Mouse (Mus musculus) heart, adult 9 months (tissue): ENCODE results near the gene Pml.

Source experiments
- DNase-seq, 2 experiments: peaks; one replicate each; pipeline ENCODE4 v3.0.0; 2022; ENCODE audit warnings: low spot score in 2 of 2

Gene Pml

DNA sequence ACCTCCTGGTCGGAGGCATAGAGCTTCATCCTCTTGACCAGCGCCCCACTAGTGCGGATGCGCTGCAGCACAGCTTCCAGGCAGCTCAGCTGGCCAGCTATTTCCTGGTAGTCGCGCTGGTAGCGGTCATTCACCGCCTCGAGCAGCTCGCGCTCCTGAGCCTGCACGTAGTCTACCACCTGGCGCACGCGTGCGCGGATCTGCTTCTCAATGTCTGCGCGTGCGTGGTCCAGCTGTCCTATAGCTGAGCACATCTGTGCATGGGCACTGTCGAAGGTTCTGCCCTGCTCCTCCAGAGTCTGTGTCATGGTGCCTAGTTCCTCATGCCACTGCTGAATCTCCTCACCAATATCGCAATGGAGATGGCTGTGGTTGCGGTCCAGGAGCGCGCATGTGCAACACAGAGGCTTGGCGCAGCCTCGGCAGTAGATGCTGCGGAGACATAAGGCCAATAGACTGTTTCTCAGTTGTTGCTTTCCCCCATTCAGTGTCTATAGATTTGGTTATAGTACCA lies 15.0 kb downstream of the Pml start:
- DNase-seq, result no peak

DNA sequence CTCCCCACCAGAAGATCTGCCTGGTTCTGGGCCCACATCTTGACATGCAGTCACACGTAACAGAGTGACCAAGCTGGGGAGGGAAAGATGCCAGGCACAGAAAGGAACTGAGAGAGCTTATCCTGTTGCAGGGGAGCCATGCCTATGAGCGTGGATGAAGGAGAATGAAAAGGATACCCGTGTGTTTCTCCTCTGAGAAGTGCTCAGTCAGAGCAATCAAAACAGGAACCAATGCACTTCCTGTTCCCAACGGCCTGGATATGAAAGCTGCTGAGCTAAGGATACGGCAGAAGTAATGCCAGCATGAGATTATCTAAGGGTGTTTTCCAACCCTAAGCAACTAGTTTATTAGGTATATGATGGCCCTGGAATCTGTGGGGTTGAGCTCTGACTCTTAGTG lies 17.2 kb downstream of the Pml start:
- peak in 1 of 2 experiments; percentile 59 for DNase-seq

DNA sequence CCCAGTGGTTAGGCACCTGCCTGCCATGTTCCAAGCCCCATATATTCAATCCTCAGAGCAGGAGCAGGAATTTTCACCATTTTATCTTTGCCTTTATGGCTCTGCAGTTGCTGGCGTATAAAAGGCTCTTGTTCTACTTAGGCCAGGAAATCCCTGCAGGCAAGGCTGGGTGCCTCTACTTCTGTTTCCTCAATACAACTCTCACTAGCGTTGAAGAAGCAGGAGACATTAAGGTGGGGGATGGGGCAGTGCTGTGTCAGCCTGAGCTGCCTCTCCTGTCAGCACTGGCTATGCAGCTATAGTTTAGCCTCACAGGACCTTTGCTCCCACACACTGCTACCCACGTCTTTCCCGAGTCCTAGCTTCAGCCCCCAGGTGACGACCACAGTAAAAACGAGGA lies 17.8 kb downstream of the Pml start:
- no peak for DNase-seq

DNA sequence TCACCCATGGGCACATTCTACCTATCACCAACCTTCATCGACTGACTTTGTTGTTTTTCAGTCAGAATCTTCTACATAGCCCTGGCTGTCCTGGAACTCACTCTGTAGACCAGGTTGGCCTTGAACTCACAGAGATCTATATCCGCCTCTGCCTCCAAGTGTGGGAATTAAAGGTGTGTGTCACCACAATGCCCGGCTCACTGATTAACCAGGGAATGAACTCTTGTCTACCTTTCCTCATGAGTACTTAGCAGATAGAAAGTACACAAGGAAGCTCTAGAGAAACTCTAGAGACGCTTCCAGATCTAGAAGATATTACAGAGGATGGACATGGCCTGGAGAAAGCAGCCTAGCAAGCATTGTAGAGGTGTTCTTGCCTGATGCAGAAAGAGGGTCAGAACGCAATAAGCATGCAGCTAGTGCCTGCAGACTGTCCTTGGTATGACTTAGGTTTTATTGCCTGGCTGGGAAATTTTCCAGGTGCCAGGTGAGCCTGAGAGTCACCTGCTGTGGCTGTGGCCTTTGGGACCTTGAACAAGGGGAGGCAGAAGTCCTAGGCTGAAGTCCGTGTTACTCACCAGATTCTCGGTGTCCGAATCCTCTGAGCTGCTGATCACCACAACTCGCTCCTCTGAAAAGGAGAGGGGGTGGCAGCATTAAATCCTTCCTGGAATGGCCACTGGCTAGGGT lies 20.7 kb downstream of the Pml start:
- DNase-seq, result no peak

DNA sequence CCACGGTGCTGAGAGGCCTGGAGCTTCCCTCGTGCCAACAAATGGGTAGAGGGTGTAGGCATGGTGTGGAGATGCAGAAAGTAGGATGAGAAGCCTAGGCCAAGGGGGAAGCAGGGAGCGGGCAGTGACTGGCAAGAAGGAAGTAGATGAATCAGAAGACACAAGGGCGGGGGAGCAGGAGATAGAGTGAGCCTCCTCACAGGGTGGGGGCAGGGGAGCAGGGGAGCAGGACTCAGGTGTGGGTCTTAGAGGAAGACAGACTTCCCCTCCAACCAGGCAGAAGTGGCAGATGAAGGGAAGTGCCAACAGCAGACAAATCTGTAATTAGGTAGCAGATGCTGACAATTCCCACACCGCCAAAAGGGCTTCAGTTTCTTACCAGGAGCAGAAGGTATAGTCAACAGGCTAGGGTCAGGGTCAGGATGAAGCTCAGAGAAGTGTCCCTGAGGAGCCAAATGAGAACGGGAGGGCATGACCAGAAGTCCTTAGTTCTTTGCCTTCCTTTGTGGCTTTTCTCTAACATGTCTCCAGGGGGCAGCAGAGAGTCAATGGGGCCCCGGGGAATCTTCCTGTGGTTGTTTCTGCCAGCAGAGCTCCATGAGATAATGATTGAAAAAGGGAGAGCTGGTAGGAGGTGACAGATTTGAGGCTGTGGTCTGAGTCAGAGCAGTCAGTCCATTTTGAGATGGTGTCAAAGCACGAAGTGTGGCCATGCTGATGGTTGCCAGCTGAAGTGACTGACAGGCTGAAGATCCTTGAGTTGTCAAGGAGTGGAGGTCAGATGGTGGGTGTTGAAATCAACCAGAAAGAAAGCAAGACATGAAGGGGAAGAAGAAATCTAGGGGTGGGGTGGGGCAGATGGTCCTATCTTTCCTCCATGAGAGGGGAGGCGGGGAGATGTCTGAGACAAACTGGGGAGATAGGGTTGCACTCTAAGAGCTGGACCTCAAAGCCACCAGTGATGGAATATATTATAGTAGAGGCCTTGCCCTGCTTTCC lies 23.4 kb downstream of the Pml start:
- peak; percentile 42 to 53 for DNase-seq

DNA sequence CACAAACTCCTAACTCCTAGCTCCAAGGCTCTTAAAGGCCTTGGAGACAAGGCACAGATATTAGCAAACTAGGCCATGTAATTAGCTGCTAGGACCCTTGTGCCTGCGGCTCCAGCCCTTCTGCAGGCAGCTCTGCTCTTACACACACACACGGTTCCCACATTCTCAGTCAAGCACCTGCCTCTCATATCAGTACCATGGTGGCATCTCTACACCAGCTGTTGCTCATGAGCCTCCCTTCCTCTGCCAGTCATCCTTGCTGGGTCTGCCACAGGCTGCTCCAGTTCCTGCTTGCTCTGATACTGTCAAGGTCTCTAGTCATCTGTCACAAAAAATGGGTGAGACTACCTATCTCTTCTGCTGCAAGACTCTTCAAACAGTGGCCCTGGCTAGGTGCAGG lies 25.2 kb downstream of the Pml start:
- DNase-seq, result no peak

DNA sequence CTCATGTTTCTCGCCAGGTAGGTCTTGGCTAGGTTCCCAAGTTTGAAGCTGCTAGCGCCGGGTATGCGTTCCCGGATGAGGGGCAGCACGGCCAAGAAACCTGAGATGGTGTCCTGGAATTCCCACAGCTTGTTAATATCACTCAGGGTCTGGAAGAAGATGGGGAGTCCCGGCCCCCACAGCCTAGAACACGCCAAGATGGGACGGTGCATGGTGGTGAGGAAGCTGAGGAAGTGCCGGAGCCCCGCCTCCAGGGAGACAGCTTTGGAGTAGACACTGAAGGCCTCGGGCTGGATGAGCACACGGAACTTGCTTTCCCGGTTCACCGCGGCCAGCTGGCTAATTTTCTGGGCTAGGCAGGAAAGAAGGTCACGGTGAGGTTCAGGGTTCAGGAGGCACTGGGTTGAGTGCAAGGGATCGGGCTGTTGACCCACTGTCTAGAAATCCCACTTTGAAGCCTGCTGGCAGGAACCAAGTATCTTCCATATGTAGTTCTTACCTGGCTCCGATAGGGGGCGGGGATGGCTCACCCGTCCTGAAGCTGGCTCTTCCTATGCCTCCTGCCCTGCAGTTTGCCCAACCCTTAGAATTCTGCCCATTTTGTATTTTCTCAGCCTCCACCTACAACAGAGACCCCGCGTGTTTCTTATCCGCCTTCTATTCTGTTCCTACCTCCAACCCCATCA lies 29.2 kb downstream of the Pml start:
- DNase-seq, result no peak

DNA sequence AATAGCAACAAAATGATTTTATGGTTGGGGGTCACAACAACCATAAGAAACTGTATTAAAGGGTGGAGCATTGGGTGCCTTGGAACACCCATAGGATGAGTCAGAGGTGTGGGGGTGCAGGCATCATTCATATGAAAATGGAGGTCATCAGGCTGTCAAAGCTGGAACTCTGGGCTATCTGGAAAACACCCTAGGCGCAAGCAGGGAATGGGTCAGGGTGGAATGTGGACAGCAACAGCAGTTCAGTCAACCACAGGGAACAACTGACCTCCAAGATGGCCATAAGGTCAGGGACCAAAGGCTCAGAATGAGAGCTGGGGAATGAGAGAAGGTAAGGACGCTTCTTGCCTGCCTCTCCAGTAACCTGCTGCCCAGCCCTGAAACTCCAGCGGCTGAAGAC lies 31.0 kb downstream of the Pml start:
- DNase-seq, result no peak

DNA sequence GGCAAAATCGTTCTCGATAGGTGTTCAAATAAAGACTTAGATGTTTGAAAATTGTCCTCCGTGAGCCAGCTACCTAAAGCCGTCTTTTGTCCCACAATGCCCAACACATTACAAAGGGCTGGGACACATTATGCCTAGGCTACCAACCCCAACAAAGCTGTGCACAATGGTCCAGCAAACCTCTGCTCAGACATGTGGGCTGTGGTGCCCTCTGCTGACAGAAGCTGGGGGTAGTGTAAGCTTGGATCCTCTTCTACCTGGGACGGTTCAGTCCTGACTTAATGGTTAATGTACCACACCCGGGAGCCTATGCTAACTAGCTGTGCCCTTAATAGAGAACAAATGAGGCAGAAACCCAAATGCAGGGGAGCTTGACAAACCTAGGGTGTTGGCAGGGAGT lies 33.2 kb downstream of the Pml start:
- DNase-seq, result no peak

DNA sequence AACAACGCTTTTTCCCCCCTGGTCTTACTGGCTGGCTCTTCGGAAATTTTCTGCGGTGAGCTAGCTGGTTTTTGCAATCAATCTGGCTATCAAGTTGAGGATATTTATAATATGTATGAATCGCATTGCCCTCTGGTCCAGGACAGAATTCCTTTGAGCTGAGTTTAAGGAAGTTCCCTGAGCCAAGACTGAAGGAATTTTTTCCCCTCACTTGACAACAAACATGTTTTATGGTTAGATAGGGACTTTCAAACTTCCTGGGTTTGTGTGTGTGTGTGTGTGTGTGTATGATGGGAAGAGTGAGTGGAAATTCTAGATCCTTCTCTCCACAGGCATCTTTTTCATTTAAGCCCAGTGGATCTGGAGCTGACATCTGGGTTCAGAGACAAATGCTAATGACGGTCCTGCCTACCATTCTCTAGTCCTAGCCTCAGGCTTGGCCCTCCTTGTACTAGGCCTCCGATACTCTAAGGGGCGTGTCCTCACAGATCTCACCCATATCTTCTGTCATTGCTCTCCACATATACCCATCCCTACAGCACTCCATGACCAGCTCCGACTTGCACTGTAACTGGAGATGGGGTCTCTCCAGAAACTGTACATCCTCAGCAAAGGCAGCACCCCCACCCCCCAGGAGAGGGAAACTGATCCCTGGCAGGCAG lies 34.9 kb downstream of the Pml start:
- peak; percentile 38 to 64 for DNase-seq

DNA sequence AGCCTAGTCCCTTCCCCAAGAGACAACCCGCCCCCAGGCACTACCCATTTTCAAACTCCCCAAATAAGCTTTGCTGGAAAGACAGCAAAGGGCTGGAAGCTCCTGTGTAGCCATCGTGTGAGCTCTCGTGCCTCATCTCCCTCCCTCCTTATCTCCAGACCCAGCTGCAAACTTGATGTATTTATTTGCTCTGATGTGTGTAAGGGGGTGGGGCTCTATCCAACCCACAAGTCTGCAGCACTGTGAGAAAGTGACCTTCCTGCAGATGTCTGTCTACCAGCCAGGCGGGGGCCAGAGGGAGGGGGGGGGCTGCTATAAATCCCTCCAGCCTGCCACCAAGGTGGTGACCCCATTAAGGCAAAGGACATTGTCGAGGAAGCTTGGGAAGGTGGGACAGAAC lies 35.7 kb downstream of the Pml start:
- DNase-seq, result no peak

DNA sequence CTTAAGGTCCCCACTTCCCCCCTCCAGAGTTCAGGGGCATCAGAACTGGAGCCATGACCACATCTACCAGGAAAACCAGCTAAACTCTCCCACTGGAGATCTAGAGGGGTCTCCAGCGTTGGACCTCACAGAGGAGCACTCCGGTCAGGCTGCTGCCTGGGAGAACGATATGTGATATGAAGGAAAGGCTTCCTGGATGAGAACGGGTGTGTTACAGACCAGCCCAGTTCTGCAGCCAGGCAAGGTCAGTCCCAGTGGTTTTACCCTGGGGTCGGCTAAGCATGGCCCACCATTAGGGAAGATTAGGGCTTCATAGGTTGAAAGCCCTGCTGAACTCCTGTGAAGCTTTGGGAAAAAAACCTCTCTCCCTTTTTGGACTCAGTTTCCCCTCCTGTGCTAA lies 36.2 kb downstream of the Pml start:
- DNase-seq, result no peak

DNA sequence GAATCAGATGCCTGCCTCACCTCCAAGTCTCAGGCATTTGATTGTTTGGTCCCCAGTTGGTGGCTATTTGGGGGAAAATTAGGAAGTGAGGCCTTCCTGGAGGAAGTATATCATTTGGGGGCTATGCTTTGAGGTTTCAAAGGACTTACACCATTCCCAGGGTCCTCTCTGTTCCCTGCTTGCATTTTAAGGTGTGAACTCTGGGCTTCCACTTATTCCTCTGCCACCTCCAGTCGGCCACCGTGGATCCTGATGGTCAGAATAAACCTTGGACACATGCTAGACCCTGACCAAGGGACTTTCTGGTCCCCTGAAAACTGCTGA lies 39.3 kb downstream of the Pml start:
- no peak for DNase-seq

DNA sequence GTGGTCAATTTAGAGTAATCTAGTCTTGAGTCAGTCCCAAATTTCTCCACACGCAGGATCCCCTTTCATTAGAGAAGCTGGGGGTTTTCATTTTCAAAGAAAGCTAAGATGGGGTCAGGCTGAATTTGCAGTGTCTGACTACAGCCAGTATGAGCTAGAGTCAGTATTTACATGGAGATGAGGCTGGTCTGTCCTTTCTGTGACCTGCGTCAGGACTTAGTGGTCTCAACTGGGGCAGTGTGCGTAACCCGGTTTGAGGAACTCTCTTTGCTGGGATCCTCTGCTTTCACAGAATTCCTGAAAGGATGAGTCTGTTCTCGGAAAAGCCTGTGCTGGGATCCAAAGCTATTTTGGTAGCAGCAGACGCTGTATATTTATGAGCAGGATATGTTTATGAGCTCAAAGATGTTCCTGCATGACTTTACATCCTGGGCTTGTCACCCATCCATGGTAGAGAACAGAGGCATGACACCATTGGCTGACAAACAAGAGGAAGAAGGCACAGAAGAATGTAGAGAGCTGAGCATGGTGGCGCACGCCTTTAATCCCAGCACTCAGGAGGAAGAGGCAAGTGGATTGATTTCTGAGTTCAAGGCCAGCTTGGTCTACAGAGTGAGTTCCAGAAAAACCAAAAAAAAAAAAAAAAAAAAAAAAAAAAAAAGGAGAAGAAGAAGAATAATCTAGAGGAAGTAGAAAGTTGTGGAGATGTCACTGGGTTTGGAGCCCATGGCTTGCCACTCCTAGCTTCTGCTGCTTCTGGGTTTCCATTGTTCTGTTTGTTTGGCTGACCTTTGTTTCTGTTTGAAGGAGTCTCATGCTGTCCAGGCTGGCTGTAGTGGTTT lies 39.9 kb downstream of the Pml start:
- DNase-seq, result no peak

DNA sequence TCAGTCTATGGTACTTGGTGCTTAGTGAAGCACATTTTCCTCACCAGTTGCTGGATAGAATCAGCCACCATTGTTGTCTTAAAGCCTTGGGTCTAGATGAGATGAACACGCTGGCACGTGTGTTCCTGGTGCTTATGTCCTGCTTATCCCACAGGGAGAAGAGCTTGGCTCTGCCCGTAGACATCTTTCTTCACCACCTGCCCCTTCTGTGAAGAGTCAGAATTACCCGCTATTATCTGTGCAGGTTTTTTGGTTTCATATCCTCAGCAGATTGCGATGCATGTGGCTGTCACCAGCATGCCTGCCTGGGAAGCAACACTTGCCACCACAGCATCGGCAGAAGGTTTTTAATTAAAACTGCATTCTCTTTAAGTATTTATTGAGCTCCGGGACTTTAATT lies 43.6 kb downstream of the Pml start:
- no peak for DNase-seq

DNA sequence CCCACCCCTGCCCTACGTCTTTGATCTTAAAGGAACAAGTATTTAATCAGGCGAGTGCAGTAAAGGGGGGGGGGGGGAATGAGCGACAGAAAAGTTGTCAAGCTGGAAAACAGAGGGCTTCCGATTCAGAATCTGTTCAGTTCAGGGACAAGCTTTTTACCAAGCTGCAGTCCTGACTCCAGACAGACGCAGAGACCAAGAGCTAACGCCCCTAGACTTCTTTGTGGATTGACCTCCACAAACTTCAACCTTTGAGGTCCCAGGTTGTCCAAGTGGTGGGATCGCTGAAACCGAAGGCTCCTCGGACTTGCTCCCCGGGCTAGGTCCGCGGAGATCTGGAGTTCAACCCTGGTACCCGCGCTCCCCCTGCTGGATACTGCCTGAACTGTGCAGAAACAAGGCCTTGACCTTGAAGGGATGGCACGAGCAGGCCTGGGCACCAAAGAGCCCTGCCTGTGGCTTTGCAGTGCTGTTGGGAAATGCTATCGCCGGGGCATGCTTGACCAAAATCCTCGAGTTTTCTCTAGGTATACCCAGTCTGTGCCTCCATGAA lies 45.1 kb downstream of the Pml start:
- DNase-seq, result peak; percentile 84 to 89

DNA sequence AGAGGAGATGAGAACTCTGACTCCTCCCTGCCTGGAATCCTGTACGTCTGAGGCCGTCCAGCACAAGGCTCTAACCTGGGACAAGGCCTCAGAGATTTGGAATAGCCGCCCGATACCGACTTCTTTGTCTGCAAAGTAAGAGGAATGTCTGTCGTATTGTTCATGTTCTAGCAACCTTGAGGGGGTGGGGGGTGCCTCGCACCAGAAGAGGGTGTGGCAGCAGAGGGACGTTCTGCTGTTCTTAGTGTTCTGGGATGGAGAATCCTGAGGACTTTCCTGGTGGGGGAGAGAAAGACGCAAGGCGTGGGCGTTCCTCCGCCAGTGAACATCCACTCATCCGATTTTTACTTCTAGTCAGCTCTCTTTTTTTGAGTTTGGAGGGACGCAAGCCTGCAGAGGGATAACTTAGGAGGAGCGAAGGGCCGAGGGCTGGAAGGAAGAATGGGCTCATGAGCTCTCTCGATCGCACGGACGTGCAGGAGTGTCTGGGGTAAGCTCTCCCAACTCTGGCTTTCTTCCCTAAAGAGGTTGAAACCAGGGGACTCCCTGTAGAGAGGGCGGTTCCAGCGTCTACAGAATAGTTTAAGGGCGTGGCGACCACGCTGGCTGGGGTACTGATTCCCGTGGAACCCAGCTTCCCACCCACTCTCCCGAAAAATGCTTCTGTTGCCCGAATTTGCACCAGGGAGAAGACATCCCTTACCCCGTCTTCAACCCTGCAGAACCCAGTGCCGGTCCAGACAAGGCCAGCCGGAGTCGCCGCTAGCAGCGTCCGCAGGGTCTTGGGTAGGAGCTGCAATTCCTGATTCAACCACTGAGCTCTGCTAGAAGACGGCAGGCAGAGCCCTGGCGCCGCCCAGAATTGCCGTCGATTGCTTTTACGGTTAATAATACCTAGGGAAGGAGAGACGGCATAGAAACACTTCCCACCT lies 45.8 kb downstream of the Pml start, which contains the start of the genes Islr and Islr2:
Islr (minus strand) TSS at position 791 of the 932 bp plus-strand sequence.
Islr2 (minus strand) TSS at position 804 of the 932 bp plus-strand sequence.
- peak; percentile 67 to 69 for DNase-seq

DNA sequence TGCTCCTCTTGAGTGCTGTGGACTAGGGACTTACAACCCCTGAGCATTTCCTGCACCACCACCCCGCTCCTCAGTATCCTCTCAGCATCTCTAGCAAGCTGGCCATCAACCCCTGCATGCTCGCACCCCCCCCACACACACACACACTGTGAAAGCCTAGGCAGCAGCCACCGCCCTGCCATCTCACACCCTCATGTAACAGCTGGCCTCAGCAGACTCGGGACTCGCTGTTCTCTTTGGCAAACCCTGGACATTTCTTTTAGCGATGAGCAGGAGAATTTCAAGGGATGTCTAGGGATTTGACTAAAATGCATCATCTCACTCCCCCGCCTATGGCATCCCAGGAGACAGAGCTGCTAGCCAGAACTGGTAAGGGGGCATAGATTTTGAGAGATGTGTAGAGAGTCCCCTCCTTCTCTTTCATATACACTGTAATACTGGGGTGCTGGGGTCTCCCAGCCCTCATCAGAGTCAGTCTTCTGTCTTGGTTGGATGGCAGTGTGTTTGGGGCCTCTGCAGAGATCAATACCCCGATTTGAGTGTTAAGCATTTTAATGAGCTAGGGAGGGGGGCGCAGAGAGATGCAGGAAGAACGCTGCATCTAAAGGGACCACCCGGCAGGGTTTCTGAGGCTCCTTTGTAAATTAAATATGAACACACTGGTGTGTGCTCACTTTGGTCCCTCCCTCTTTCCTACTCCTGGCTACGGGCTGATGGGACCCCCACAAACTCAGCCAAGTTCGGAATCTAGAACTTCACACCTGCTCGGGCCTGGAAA lies 46.7 kb downstream of the Pml start:
- DNase-seq, result no peak
